Mouse (Mus musculus): ENCODE measurements at regions not wholly inside any gene's neighbourhood (a gene's known extent, or its start where the extent isn't known, plus 50 kb on each side); places are given as distances from the start of the nearest gene placed in this dataset.
A peak's percentile ranks its signal among the peaks of the same experiment; 100 is the strongest.

GRCm38 (mm10) chr11:86881710-86882109 lies 74.2 kb upstream of the Dhx40 start:
- DNase-seq (ENCODE audit: inconsistent ontology term) = no peak

GRCm38 (mm10) chr11:86879356-86879905 lies 71.9 kb upstream of the Dhx40 start:
- DNase-seq (ENCODE audit: inconsistent ontology term) = no peak

- DNase-seq (ENCODE audit: inconsistent ontology term) = no peak
These were observed 71.0 kb upstream of the Dhx40 start for GRCm38 (mm10) chr11:86878327-86879065.

- DNase-seq (ENCODE audit: inconsistent ontology term) = no peak
These were observed 69.0 kb upstream of the Dhx40 start for GRCm38 (mm10) chr11:86876509-86876908.

GRCm38 (mm10) chr11:86875738-86876137 lies 68.2 kb upstream of the Dhx40 start:
- DNase-seq (ENCODE audit: inconsistent ontology term) = no peak

GRCm38 (mm10) chr11:86874666-86875295 lies 67.2 kb upstream of the Dhx40 start:
- DNase-seq (ENCODE audit: inconsistent ontology term) = no peak

GRCm38 (mm10) chr11:86873406-86873700 lies 65.8 kb upstream of the Dhx40 start:
- DNase-seq (ENCODE audit: inconsistent ontology term) = no peak

GRCm38 (mm10) chr11:86872537-86873405 lies 65.2 kb upstream of the Dhx40 start:
- no peak for DNase-seq (ENCODE audit: inconsistent ontology term)

- no peak for DNase-seq (ENCODE audit: inconsistent ontology term)
These were observed 64.2 kb upstream of the Dhx40 start for GRCm38 (mm10) chr11:86871782-86872181.

- DNase-seq (ENCODE audit: inconsistent ontology term) = no peak
These were observed 63.1 kb upstream of the Dhx40 start for GRCm38 (mm10) chr11:86870486-86871165.

- peak; percentile 39 for DNase-seq (ENCODE audit: inconsistent ontology term)
These were observed 59.4 kb upstream of the Dhx40 start for GRCm38 (mm10) chr11:86866931-86867330.

- no peak for DNase-seq (ENCODE audit: inconsistent ontology term)
These were observed 52.5 kb upstream of the Dhx40 start for GRCm38 (mm10) chr11:86859864-86860528.

GRCm38 (mm10) chr11:86859236-86859817 lies 51.8 kb upstream of the Dhx40 start:
- no peak for DNase-seq (ENCODE audit: inconsistent ontology term)

GRCm38 (mm10) chr11:86858211-86858610 lies 50.7 kb upstream of the Dhx40 start:
- DNase-seq (ENCODE audit: inconsistent ontology term) = no peak
